Mouse (Mus musculus) ovary, adult 18-20 months (tissue): ENCODE data around the gene Sigmar1.
"Not testable (repeated sequence)": the region's sequence is repeated elsewhere in the genome, so short reads cannot be mapped to it uniquely, and the experiment has no call there.

ENCODE experiments used
- DNase-seq: peaks from one replicate; pipeline ENCODE4 v3.0.0; 2022; ENCODE audit warnings: low spot score, mixed read lengths

The Sigmar1 gene

GRCm38 (mm10) chr4:41755338-41756305 is at the start of gene Sigmar1:
Gene Sigmar1 (minus strand): TSS chr4:41756157.
- peak; percentile 84 for DNase-seq

GRCm38 (mm10) chr4:41783197-41783596 is 27.2 kb upstream of the Sigmar1 start:
- not testable (repeated sequence) for DNase-seq

- DNase-seq = not testable (repeated sequence)
Measured at GRCm38 (mm10) chr4:41782711-41783110, 26.8 kb upstream of the Sigmar1 start.

GRCm38 (mm10) chr4:41781748-41782485 is 26.0 kb upstream of the Sigmar1 start:
- DNase-seq = not testable (repeated sequence)

- not testable (repeated sequence) for DNase-seq
Measured at GRCm38 (mm10) chr4:41781271-41781670, 25.3 kb upstream of the Sigmar1 start.

- DNase-seq = not testable (repeated sequence)
Measured at GRCm38 (mm10) chr4:41775840-41776239, 19.9 kb upstream of the Sigmar1 start.

GRCm38 (mm10) chr4:41774506-41774905 is 18.5 kb upstream of the Sigmar1 start:
- not testable (repeated sequence) for DNase-seq

GRCm38 (mm10) chr4:41774002-41774401 is 18.0 kb upstream of the Sigmar1 start, which contains the start of gene Ccl27a:
Gene Ccl27a (minus strand): TSS chr4:41774247.
- peak; percentile 72 for DNase-seq

- DNase-seq = peak; percentile 74
Measured at GRCm38 (mm10) chr4:41773502-41773901, 17.5 kb upstream of the Sigmar1 start.

- DNase-seq = not testable (repeated sequence)
Measured at GRCm38 (mm10) chr4:41772946-41773345, 17.0 kb upstream of the Sigmar1 start.

- not testable (repeated sequence) for DNase-seq
Measured at GRCm38 (mm10) chr4:41767301-41767700, 11.3 kb upstream of the Sigmar1 start.

- DNase-seq = not testable (repeated sequence)
Measured at GRCm38 (mm10) chr4:41763176-41763575, 7.2 kb upstream of the Sigmar1 start.

- not testable (repeated sequence) for DNase-seq
Measured at GRCm38 (mm10) chr4:41762688-41763114, 6.7 kb upstream of the Sigmar1 start.

GRCm38 (mm10) chr4:41762099-41762687 is 6.2 kb upstream of the Sigmar1 start:
- no peak for DNase-seq

GRCm38 (mm10) chr4:41761680-41762079 is 5.7 kb upstream of the Sigmar1 start:
- DNase-seq = no peak

GRCm38 (mm10) chr4:41760911-41761310 is 5.0 kb upstream of the Sigmar1 start:
- no peak for DNase-seq

GRCm38 (mm10) chr4:41760288-41760721 is 4.3 kb upstream of the Sigmar1 start:
- peak; percentile 91 for DNase-seq

- no peak for DNase-seq
Measured at GRCm38 (mm10) chr4:41759656-41760287, 3.8 kb upstream of the Sigmar1 start.

GRCm38 (mm10) chr4:41759206-41759605 is 3.2 kb upstream of the Sigmar1 start:
- DNase-seq = no peak

- DNase-seq = no peak
Measured at GRCm38 (mm10) chr4:41758701-41759100, 2.7 kb upstream of the Sigmar1 start.

- DNase-seq = no peak
Measured at GRCm38 (mm10) chr4:41758021-41758420, 2.1 kb upstream of the Sigmar1 start.

- DNase-seq = no peak
Measured at GRCm38 (mm10) chr4:41757321-41757720, 1.4 kb upstream of the Sigmar1 start.
